Mouse (Mus musculus) E14TG2a.4 (cell line): ENCODE measurements around the gene Jam2.
A peak's percentile ranks its signal among the peaks of the same experiment; 100 is the strongest.

ENCODE experiments used
- H3K27me3 ChIP-seq: 2 replicates; pipeline ENCODE4 v1.6.1; 2014; ENCODE audit warnings: low read length, control low read depth; ENCODE audit not compliant: insufficient read depth
- H3K36me3 ChIP-seq: 2 replicates; pipeline ENCODE4 v1.6.1; 2014; ENCODE audit warnings: low read length, control low read depth; ENCODE audit not compliant: insufficient read depth
- H3K4me1 ChIP-seq: replicated peaks from 2 replicates; pipeline ENCODE4 v1.6.1; 2014; ENCODE audit warnings: low read depth, low read length, control low read depth
- H3K4me3 ChIP-seq: replicated peaks from 2 replicates; pipeline ENCODE4 v1.5.1; 2014; ENCODE audit warnings: mild to moderate bottlenecking, low read length
- H3K9me3 ChIP-seq: 2 replicates; pipeline ENCODE4 v1.6.1; 2014; ENCODE audit warnings: low read length, control low read depth
- CTCF ChIP-seq: conservative IDR thresholded peaks from 2 replicates; pipeline ENCODE4 v1.5.1; 2014; ENCODE audit warnings: low read length
- NANOG ChIP-seq: IDR thresholded peaks from 2 replicates; pipeline ENCODE4 v1.6.1; 2014; ENCODE audit warnings: borderline replicate concordance, low read length, mixed read lengths
- POU5F1 ChIP-seq: IDR thresholded peaks from 2 replicates; pipeline ENCODE4 v1.6.1; 2014; ENCODE audit warnings: low read length, borderline replicate concordance

The Jam2 gene

DNA sequence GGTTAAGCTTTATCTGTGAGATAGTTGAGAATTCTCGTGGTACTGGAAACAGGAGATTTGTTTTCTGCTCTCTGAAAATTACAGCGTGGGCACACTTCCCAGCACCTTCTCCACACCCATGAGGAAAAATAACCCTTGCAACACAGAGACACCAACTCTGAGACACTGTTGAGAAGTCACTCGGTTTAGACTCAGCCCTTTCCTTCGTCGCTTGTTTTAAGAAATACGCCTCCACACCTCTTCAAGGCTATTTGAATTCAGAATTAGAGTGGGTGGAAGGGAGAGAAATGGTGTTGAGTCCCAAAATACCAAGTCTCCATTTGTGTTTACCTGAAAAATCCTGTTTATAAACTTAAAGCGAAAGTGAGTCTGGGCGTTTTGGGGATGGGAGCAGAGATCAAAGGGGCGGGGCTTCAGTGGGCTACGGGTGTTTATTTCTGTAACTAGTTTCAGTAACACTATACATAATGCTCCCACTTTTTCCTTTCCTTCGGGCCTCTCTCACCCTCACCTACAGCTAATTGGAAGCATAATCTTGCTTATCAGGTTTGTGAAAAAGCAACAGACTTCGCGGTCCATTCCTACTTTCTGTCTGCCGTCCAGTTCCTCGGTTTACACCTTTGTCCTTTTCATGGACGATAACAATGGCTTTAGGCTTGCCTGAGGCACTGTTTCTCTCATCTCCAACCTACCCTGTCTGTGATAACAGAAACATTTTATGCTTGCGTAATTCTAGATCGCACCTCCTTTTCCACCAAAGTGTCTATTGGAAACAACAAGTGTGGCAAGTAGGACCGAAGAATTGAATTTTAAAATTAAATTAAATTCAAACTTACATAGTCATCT lies 4.1 kb upstream of the Jam2 start:
- H3K36me3 ChIP-seq, result no peaks in the 10 kb centered on the region
- no peak for TF ChIP-seq POU5F1
- TF ChIP-seq NANOG, result no peak
- no peak for TF ChIP-seq CTCF
- H3K4me3 ChIP-seq, result peak overlapping the region; percentile 45
- H3K27me3 ChIP-seq, result no peaks in the 10 kb centered on the region
- peaks cover 57% of the 10 kb centered on the region for H3K4me1 ChIP-seq
- H3K9me3 ChIP-seq, result no peaks in the 10 kb centered on the region

DNA sequence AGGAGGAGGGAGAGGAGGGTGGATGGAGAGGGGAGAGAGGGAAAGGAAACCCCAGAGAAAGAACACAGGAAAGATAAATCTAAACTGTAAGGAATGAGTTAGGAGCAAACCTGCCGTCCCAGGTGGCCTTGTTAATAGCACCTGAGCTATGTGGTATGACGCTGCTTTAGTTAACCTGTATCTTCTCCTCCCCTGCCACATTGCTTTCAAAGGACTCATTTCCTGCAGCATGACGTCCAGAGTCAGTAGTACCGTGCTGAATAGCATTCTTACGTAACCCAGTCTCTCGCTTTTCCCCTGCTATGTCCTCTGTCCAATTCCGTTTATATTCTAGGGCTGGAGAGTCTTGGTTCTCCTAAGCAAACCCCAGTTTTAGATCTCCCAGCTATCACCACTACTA lies 3.0 kb upstream of the Jam2 start:
- Histone ChIP-seq H3K9me3 (no peaks in the 10 kb centered on the region), H3K4me3 (no peak overlapping the region), H3K36me3 (no peaks in the 10 kb centered on the region), H3K27me3 (no peaks in the 10 kb centered on the region), H3K4me1 (peaks cover 62% of the 10 kb centered on the region)
- TF ChIP-seq NANOG (no peak), CTCF (no peak), POU5F1 (no peak)

DNA sequence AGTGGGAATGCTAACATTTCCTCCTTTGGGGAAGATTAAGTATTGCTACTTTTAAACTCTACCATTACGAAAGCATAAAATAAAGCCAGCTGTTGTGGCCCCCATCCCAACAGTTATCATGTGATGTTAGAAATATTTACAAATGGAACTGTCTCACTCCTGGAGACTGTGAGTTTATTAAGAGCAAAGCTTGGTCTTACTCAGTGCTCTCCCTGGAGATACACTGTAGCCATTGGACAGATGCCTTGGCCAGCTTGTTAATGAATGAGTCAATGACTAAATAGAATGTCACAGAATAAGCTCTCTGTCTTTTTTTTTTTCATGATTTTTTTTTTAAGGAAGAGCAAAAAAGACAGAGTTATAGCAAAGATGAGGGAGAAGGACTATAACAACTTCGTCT lies 2.5 kb upstream of the Jam2 start:
- no peaks in the 10 kb centered on the region for H3K27me3 ChIP-seq
- no peak overlapping the region for H3K4me3 ChIP-seq
- no peak for TF ChIP-seq CTCF
- TF ChIP-seq POU5F1, result no peak
- no peak for TF ChIP-seq NANOG
- H3K36me3 ChIP-seq, result peaks cover under 1% of the 10 kb centered on the region; the same call in 1 of the 2 replicates
- H3K4me1 ChIP-seq, result peaks cover 66% of the 10 kb centered on the region
- H3K9me3 ChIP-seq, result no peaks in the 10 kb centered on the region

DNA sequence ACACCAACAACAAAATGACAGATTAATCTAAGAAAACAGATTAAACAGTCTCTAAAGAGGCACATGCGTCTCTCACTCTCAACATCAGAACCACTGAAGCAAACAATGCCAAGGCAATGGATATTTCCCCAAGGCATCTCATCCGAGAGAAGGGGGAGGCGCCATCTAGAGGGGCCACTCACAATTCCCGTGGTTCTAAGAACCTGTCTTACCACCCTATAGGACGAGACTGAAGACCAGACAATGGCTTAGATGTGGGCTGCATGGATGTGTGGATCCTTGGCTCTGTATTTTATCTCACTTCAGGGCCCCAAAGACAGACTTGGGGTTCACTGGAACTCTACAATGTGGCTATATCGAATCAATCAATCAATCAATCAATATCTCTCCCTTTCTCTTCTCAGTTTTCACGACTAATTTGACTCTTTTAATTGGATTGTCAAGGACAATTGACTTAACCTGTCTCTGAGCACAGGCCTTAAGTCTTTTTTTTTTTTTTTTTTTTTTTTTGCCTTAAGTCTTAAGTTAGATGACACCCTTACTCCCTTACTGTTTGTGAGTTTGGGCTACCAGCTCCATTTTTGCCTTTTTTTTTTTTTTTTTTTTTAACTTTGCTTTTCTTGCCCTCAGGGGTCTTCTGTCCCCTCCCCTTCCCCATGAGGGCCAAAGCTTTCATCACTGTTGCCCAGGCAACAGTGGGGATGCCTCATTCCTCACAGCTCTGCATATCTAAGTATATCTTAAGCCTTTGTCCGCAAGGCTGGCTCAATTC lies 1.2 kb upstream of the Jam2 start:
- H3K4me3 ChIP-seq, result peak overlapping the region; percentile 96

DNA sequence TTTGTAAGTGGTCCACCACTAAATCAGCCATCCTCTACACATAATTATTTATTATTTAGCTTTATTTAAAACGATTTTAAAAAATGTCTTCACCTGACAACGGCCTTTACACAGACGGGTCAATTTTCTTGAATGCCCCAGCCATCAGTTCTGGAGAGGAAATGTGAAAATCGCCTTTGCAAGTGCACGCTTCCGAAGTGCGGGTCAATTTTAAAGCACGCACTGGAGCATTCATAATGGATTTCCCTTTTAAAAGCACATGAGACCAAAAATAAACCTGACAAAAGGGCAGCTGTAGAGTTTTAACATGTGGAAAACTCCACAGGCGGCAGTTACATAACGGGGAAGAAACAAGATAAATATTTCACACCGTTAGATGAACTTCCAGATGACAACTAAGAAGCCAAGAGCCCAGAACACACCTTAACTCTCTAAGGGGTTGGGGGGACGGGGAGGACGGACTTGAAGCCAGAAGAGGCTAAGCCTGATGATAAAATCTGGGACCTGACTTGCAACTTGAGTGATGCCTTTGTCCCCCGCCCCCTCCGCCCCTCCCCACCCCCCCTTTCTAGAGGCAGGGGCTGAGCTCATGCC lies 558 bp upstream of the Jam2 start:
- peaks cover 18% of the 10 kb centered on the region for H3K36me3 ChIP-seq

More for the DNA sequence above, 1.2 kb upstream of the Jam2 start:
- Histone ChIP-seq H3K27me3 (no peaks in the 10 kb centered on the region), H3K36me3 (peaks cover 11% of the 10 kb centered on the region), H3K4me1 (peaks cover 64% of the 10 kb centered on the region), H3K9me3 (no peaks in the 10 kb centered on the region)
- TF ChIP-seq CTCF, result no peak; the same call in 1 of the 2 replicates
- TF ChIP-seq POU5F1, result no peak
- TF ChIP-seq NANOG, result peak; percentile 45; the same call in 1 of the 2 replicates

DNA sequence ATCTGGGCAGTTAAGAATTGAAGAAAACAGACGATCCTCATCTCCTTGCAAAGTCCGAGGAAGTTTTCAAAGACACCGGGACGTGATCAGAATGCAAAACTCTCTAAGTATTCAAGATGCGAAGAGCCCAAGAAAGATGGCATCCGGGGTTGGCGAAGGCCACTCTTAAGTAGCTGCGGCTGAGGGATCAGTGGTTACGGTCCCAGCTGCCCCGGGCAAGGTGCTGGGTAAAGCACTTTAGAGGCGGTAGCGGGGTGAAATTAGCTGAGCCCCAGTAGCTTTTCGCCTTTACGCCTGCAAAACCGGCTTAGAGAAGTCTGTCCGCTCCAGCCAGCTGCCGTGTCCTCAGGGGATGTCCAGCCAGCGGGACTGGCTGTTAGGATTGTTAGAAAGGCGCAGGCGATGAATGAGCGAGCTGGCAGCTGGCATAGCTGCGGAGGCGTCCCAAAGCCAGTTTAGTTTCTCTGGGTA lies 873 bp downstream of the Jam2 start:
- Histone ChIP-seq H3K4me3 (peak overlapping the region; percentile 96), H3K27me3 (no peaks in the 10 kb centered on the region), H3K4me1 (peaks cover 70% of the 10 kb centered on the region), H3K9me3 (peaks cover 16% of the 10 kb centered on the region), H3K36me3 (peaks cover 31% of the 10 kb centered on the region)
- TF ChIP-seq CTCF (no peak), NANOG (no peak), POU5F1 (no peak)

More for the DNA sequence above, 558 bp upstream of the Jam2 start:
- Histone ChIP-seq H3K9me3 (0 out of 2 replicates have a peak, but pooled peaks cover 1% of the 10 kb centered on the region), H3K27me3 (no peaks in the 10 kb centered on the region), H3K4me1 (peaks cover 65% of the 10 kb centered on the region), H3K4me3 (peak overlapping the region; percentile 96)
- TF ChIP-seq NANOG, result no peak
- no peak for TF ChIP-seq POU5F1
- no peak for TF ChIP-seq CTCF

DNA sequence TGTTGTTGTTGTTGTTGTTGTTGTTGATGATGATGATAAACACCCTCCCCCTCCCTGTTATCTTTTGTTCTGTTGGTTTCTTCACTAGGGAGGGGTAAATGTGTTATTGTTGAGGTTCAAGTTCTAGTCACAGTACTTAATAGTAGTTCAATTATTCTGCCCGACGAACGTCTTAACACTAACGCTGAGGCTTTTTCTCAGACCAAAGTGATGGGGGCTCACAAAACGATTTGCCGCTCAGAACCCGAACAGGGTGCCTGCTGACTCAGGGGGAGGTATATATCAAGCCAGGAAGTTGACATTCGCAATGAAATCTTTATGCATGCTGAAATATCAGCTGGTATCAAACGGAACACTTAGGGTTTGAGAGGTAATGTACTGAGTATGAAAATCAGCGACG lies 1.4 kb downstream of the Jam2 start:
- H3K9me3 ChIP-seq, result peaks cover 21% of the 10 kb centered on the region
- no peak for TF ChIP-seq POU5F1
- no peak for TF ChIP-seq CTCF
- TF ChIP-seq NANOG, result no peak

More for the DNA sequence above, 1.4 kb downstream of the Jam2 start:
- Histone ChIP-seq H3K4me1 (peaks cover 70% of the 10 kb centered on the region), H3K4me3 (peak overlapping the region; percentile 96), H3K36me3 (peaks cover 37% of the 10 kb centered on the region), H3K27me3 (no peaks in the 10 kb centered on the region)
